Mouse (Mus musculus): ENCODE measurements around the gene Mt4.

Mt4 gene

DNA sequence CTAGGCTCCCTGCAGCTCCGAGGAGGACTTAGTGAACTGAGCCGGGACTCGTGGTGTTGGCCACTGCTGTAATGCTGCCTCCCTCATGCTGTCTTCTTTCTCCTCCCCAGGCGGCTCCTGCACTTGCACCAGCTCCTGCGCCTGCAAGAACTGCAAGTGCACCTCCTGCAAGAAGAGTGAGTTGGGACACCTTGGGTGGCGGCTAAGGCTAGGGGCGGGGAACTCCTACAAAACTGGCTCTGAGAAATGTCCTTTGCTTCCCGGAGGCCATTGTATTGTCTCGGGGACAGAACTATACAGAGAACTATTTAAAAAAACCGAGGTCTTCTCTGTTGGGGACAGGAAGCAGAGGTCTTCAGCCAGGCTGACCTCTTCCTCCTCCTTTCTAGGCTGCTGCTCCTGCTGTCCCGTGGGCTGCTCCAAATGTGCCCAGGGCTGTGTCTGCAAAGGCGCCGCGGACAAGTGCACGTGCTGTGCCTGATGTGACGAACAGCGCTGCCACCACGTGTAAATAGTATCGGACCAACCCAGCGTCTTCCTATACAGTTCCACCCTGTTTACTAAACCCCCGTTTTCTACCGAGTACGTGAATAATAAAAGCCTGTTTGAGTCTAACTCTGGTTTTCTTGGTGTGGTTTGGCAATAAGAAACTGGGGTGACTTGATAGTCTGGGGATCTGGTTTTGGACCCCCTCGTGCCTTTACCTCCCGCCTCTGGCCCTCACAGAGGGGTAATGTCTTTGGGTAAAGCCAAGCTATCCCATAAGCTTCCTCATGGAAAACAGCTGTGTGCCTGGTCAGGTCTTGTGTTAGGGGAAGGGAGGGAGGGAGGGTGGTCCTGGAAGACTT, 42.9 kb downstream of the Mt4 start:
- no peak for DNase-seq

DNA sequence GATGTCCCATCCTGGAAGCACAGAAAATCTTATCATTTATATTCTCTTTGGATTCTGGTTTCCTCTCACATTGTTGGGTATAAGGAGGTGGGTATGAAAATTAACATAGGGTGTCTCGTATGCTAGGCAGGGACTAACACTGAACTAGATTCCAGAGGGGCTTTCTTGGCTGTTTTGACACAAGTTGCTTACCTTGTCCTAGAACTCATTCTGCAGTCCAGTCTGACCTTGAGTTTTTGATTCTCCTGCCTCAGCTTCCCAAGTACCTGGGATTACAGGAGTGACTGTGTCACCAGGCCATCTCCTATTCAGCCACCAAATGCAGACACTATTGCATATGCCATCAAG, 43.5 kb downstream of the Mt4 start:
- no peak for DNase-seq

DNA sequence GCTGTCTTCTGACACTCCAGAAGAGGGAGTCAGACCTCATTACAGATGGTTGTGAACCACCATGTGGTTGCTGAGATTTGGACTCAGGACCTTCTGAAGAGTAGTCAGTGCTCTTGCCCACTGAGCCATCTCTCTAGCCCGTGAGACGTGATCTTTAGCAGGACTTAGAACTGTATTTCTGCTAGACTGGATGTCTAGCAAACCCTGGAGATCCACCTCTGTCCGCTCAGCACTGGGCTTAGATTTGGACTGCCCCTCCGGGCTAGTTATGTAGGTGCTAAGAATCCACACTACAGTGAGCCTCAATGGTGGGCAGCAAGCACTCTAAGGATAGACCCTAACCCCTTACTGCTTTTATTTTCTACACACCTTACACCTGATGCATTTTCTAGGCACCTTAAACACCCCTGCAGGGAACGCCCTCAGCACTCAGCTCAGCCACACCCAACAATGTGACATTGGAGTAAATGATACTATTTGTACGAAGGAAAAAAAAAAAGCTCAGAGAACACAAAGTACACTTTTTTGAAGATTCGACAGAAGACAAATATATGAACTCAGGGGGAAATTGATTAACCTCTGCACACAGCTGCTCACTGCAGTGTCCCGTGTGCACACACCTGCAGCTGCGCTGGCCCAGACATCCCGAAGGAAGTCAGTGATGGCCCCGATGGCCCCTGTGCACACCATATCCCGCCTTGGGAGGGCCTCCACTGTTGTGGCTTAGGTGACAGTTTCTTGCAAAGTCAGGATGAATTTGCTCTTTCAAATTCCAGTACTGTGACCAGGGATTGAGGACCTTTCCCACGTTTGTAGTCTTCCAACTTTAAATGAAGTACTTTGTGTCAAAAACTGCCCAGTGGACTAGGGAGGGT, 45.3 kb downstream of the Mt4 start:
- no peak for DNase-seq

DNA sequence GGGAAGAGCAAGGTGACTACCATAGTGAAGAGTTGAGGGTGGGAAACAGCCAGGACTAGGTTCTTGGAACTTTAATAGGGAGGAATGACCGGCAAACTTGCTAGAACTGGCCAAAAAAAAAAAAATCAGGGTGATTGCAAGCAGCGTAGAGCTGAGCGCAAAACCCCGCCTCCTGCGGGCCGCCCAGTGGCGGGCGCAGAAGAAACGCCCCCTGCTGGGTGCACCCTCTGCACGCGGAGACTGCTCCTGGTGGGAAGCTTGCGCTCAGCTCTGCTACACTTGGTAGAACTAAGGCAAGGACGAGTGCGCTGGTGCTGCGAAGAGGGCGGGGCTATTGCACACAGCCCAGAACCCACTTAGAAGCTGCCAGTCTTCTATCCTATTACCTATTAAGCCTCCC, 46.1 kb downstream of the Mt4 start:
- peak; percentile 77 to 85 for DNase-seq

DNA sequence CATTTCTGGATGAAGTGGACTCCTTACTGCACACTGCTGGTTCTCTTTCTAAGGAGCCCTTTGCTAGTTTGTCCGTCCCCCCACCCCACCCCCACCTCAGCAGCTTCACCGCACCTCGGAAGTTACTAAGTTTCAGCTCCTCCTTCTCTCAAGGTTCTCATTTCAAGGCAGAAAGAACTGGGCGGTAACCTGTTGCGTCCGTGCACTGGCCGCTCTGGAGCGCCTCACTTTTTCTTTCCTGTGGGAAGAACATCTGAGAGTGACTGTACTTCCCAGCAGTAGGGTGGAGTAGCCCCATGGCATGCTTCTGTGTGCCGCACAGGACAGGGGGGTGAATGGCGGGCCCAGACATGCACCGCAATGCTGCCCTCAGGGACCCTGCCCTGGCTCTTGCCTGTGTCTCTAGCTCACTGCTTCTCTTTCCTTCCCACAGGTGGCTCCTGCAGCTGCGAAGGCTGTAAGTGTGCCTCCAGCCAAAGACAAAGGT, 47.4 kb downstream of the Mt4 start:
- DNase-seq = no peak

DNA sequence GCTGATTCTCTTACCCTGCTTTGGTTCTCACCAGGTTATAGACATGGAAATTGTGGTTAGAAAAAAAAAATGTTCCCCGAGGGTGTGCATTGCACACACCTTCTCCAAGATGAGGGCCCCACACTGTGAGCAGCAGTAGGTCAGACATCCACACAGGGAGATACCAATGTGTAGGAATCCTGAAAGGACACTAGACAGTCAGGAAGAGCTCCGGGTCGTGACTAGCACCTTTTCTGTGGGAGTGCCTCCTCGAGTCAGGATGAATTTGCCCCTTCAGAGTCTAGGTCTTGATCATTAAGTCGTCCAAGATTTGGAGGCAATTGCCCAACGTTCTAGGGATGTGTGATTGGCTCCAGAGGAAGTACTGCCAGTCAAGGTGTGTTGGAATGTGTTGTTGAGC, 48.8 kb downstream of the Mt4 start:
- no peak for DNase-seq

DNA sequence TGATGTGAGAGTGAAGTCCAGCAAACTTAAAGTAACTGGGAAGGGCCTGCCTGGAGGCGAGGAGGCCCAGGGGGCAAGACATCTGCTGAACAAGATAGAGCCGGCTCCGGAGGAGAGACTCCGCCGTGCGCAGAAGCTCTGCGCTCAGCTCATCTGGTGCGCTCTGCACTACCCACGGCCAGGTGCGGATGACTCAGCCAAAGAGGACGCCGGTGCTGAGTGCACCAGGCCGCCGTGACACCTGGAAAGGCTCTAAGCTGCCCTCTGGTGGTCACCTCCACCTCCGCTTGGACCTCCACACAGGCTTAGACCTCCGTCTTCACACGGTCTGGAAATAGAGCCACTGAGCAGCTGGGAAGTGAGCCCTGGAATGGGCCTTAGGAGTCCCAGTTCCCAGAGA, 49.5 kb downstream of the Mt4 start:
- DNase-seq = peak; percentile 88 to 91

DNA sequence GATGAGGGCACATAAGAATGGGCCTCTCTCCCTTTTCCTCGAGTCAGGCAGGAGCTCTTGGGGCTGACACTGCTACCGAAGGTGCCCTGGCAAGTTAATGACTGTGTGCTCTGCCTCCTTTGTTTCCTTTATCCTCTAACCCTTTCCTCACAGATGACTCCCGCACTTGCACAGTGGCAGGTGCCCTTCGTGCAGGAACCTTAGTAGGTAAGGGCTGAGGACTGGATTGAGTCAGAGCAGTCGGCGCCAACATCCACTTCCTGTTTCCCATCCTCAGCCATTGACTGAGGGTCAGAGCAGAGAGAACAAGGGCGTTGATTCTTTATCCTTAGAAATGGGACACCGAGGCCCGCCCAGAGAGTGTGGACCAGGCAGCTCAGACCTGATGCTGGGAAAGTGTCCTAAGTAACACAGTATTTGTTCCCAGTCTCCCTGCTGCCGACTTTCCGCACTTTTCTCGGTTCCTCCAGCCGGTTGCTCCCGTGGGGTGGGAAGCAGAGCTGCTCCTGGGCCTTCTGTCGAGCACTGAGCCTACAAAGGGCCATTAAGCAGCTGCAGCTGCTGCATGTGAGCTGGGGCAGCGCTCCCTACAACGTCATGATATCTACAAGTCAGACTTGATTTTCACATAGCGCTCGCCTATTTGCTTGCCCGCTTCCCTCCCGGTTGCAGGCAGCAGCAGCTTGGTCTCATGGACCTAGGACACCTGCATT, 50.4 kb downstream of the Mt4 start:
- DNase-seq = peak in 1 of 2 experiments; percentile 34

All from lung, adult 18-20 months (tissue).